Mouse (Mus musculus): ENCODE measurements around the gene Greb1. TPM values are rescaled to one million over a fixed set of nuclear protein-coding genes. Genes with fewer than 3 reads are reported as not detected.

The Greb1 gene
- polyA plus RNA-seq, 1 experiment, result not detected

DNA sequence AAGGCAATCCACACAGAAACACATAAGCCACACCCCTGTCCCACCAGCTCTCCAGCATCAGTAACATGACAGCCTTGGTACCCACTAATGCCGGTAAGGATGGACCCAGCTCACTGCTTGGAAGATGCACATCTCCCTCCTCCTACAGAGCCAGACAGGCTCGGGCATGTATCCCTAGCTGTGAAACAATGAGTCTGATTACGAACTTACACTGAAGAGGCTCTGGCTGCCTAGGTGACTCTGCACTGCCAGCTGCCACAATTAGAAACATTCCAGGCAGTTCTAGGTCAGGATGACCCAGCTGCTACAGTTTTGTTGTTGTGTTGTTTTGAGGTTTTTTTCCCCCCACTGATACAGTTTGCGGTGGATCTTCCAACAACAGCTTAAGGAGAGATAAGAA is 40.4 kb downstream of the Greb1 start:
- H3K4me1 ChIP-seq (ENCODE audit: control insufficient read depth, insufficient read depth, insufficient read length, low read length), result no peaks in the 10 kb centered on the region
- H3K27ac ChIP-seq (replicated peaks; ENCODE audit: low read depth, low read length), result no peak overlapping the region
- no peak overlapping the region for H3K4me3 ChIP-seq (ENCODE audit: insufficient read depth, low read depth, low read length)

DNA sequence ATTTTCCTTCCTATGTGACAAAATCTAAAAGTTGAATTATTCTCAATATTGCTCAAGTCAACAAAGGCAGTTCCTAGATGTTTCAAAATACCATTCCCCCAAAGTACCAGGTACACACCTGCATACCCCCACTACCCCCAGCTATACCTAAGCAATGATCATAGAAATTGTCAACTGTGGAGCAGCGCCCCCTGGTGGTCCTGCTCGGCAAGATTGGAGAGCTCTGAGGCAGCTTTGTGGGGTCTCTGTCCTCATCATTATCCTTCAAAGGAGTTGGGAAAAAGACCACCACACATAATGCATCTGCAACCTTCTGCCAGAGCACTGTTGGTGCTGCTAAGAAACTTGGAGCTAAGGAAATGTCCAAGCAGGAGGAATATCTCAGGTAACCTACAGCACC is 46.4 kb downstream of the Greb1 start:
- no peak overlapping the region for H3K4me3 ChIP-seq (ENCODE audit: insufficient read depth, low read depth, low read length)
- no peaks in the 10 kb centered on the region for H3K4me1 ChIP-seq (ENCODE audit: control insufficient read depth, insufficient read depth, insufficient read length, low read length)

DNA sequence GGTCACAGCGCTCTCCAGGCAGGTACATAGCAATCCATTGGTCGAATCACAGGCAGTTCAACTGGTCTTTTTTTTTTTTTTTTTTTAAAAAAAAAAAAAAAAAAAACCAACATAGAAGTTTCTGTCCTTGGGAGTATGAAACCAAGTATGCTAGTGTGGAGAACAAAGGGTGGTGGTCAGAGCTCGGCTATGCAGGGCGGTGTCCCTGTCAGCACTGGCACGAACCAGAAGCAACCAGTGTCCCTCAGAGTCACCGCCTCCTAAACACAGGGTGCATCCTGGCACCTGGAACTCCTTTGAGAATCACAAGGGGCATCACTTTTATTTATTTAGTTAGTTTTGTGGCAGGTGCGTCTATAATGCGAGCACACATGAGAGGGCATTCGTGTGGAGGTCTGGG is 47.1 kb downstream of the Greb1 start:
- H3K4me3 ChIP-seq (ENCODE audit: insufficient read depth, low read depth, low read length), result no peak overlapping the region

More for the DNA sequence above, 46.4 kb downstream of the Greb1 start:
- H3K27ac ChIP-seq (replicated peaks; ENCODE audit: low read depth, low read length), result no peak overlapping the region

DNA sequence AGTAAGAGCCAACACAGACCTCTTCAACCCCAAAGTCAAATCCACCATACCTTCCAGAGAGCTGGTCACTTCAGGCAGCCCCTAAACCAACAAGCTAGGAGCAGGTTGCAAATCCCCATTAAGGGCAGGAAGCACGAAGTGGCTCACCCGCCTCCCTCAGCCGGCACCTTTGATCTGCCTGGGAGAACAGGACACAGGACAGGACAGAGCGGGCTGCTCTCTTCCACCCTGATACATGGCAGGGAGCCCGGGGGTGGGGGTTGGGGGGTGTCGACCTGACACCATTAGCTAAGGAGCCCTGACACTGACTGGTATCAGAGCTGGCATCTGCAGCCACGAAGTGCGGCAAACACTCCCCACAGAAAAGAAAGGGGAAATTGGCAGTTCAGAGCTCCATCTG is 47.6 kb downstream of the Greb1 start:
- H3K4me3 ChIP-seq (ENCODE audit: insufficient read depth, low read depth, low read length), result no peak overlapping the region
- H3K27ac ChIP-seq (replicated peaks; ENCODE audit: low read depth, low read length), result no peak overlapping the region

More for the DNA sequence above, 47.1 kb downstream of the Greb1 start:
- Histone ChIP-seq H3K4me1 (ENCODE audit: control insufficient read depth, insufficient read depth, insufficient read length, low read length) (no peaks in the 10 kb centered on the region), H3K27ac (replicated peaks; ENCODE audit: low read depth, low read length) (no peak overlapping the region)

DNA sequence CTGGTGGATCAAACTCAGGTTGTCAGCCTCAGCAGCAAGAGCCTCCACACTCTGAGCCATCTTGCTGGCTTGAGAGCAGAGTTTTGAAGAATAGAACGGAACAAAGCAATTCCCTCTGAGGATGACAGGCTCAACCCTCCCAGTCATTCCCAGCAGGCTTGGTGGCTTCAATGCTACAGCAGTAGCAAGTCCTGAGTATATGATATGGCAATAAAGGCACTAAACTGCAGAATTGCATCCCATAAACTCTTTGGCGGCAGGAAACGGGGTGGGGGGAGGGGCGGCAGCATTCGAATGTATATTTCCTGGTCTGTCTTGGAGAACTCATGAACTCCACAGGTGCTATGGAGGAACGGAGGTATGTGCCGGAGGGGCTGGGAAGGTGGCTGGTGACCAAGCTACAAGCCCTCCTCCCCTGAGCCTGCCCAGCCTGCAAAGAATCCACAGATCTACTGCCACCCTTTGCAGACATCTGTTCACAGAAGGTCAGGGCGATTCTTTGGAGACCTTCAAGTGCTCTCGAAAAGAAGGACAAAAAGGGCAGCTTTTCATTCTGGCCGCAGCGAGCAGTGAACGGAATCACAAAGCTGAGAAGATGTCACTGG is 48.3 kb downstream of the Greb1 start:
- H3K4me1 ChIP-seq (ENCODE audit: control insufficient read depth, insufficient read depth, insufficient read length, low read length), result no peaks in the 10 kb centered on the region
- no peak overlapping the region for H3K27ac ChIP-seq (replicated peaks; ENCODE audit: low read depth, low read length)
- H3K4me3 ChIP-seq (ENCODE audit: insufficient read depth, low read depth, low read length), result no peak overlapping the region

More for the DNA sequence above, 47.6 kb downstream of the Greb1 start:
- no peaks in the 10 kb centered on the region for H3K4me1 ChIP-seq (ENCODE audit: control insufficient read depth, insufficient read depth, insufficient read length, low read length)

DNA sequence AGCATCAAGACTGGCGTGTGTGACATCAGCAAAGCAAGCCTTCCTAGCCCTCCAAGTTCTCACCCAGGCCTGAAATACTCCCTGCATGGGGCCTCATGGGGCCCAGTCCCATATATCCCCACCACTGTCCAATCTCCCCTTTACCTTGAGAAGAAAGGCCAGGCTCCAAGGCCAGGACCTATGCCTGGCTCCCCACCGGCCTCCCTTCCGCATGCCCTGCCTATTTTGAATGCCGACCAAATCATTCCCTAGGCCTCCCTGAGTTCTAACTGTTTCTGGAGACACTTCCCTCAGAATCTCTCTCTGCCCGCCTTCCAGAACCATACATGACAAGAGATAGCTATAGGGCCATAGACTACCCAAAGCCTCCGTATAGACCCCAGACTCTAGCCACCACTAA is 49.1 kb downstream of the Greb1 start:
- H3K27ac ChIP-seq (replicated peaks; ENCODE audit: low read depth, low read length), result no peak overlapping the region
- H3K4me3 ChIP-seq (ENCODE audit: insufficient read depth, low read depth, low read length), result no peak overlapping the region
- no peaks in the 10 kb centered on the region for H3K4me1 ChIP-seq (ENCODE audit: control insufficient read depth, insufficient read depth, insufficient read length, low read length)

DNA sequence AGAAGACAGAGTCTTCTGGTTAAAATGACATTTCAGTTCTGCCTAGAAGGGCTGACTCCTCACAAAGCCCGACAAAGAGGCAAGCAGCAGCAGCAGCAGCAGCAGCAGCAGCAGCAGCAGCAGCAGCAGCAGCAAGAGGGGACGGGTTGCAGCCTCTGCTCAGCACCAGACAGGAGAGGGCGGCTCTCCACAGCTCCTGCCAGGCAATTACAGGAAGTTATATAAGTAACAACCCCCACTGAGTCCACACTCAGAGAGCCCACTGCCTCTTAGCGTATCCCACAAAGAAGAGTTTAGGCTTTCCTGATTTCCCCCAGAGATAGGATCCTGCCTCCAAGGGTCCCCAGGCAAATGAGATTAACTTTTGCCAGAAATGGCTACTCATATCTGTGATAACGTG is 60.6 kb downstream of the Greb1 start:
- Histone ChIP-seq H3K4me1 (ENCODE audit: control insufficient read depth, insufficient read depth, insufficient read length, low read length) (no peaks in the 10 kb centered on the region), H3K4me3 (ENCODE audit: insufficient read depth, low read depth, low read length) (no peak overlapping the region), H3K27ac (replicated peaks; ENCODE audit: low read depth, low read length) (no peak overlapping the region)

DNA sequence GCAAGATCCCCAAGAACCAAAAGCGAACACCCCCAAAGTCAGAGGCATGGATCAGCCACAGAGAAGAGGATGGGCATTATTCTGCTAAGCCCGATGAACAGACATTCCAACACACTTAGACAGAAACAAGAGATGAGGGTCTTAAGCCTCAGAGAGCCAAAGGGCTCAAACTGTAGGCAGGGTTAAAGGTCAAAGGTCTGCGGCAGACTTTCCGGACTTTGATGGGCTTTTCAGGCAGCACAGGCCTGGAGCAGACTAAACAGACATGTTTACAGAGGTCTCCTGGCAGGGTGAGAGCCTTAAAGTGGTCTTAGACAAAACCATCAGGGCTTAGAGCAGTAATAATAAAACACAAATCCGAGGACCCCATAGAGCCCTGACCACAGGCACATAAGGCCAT is 63.4 kb downstream of the Greb1 start:
- H3K27ac ChIP-seq (replicated peaks; ENCODE audit: low read depth, low read length), result no peak overlapping the region
- no peak overlapping the region for H3K4me3 ChIP-seq (ENCODE audit: insufficient read depth, low read depth, low read length)
- no peaks in the 10 kb centered on the region for H3K4me1 ChIP-seq (ENCODE audit: control insufficient read depth, insufficient read depth, insufficient read length, low read length)

DNA sequence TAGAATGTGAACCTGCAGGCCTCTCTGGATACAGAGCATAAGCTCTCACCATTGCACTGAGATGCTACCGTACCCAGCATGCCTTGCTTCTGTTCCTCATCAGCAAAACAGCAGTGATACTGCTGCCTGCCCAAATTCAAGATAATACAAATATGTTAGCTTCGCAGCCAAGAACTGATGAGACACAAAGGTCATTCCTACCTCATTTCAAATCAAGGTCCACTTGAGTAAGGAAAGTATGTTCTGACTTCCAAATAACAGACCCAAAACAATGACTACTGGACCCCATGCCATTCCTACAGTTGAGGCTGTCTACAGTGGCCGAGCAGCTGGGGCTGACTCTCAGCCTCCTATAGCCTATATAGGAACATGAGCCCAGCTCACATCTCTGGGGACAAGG is 66.0 kb downstream of the Greb1 start:
- no peaks in the 10 kb centered on the region for H3K4me1 ChIP-seq (ENCODE audit: control insufficient read depth, insufficient read depth, insufficient read length, low read length)
- H3K27ac ChIP-seq (replicated peaks; ENCODE audit: low read depth, low read length), result no peak overlapping the region
- no peak overlapping the region for H3K4me3 ChIP-seq (ENCODE audit: insufficient read depth, low read depth, low read length)

DNA sequence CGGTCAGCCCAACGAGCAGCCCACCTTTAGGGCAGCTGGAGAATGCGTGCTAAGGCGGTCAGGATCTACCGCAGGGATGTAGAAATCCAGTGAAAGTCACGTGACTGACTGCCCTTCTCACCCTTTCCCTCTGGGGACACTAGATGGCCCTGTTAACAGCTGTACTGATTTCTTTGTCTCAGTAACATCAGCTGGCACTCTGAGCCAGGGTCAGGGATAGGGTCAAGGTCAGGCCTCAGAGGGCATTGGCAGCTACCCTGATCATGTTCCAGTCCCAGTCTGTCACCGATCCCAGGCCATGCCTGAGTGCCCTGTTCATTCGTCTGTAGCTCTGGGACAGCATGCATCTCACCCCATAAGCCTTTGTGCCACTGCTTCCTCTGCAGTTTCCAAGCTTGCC is 66.7 kb downstream of the Greb1 start:
- no peak overlapping the region for H3K4me3 ChIP-seq (ENCODE audit: insufficient read depth, low read depth, low read length)
- no peak overlapping the region for H3K27ac ChIP-seq (replicated peaks; ENCODE audit: low read depth, low read length)
- no peaks in the 10 kb centered on the region for H3K4me1 ChIP-seq (ENCODE audit: control insufficient read depth, insufficient read depth, insufficient read length, low read length)

DNA sequence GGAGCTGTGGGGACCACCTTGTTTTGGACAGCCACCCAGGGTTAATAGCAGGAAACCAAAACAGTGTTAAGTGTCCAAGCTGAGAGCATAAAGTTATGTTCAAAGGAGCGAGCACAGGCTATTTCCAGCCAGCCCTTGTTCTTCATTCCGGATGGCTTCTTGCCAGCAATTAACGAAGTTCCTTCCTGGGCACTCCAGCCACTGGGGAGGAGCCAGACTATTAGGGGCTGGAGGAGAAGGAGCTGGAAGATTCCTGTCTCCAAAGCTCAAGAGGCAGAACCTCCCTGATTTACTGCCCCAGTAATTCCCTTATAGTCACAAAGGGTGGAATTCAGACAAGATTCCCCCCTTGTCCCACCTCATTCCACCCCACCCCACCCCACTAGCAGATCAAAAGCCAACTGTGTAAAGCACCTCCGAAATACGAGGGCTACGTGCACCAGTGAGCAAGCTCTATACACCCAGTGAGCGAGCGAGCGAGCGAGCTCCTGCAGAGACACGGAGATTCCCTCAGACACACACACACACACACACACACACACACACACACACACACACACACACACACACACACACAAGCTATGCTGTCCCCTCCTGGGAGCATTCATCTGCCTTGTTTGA is 69.5 kb downstream of the Greb1 start:
- H3K4me3 ChIP-seq (ENCODE audit: insufficient read depth, low read depth, low read length), result no peak overlapping the region
- H3K4me1 ChIP-seq (ENCODE audit: control insufficient read depth, insufficient read depth, insufficient read length, low read length), result no peaks in the 10 kb centered on the region
- no peak overlapping the region for H3K27ac ChIP-seq (replicated peaks; ENCODE audit: low read depth, low read length)

DNA sequence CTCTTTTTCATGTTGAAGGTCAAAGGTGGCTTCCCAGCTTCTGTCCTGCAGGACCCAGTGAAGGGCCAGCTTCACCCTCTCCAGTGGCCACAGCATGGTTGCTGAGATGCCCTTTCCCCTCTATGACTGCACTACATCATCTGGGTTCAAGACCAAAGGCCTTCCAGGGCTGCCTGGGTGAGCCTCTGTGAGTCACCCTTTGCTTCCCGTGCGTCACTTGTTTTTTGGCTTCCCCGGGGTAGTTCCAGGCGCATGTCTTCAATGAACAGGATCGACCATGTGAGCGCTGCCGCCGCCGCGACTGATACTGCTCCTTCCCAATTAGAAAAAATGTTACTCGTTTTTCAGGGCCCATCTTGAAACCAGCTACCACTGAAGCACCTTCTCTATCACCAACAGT is 70.5 kb downstream of the Greb1 start:
- Histone ChIP-seq H3K27ac (replicated peaks; ENCODE audit: low read depth, low read length) (no peak overlapping the region), H3K4me1 (ENCODE audit: control insufficient read depth, insufficient read depth, insufficient read length, low read length) (no peaks in the 10 kb centered on the region), H3K4me3 (ENCODE audit: insufficient read depth, low read depth, low read length) (no peak overlapping the region)

DNA sequence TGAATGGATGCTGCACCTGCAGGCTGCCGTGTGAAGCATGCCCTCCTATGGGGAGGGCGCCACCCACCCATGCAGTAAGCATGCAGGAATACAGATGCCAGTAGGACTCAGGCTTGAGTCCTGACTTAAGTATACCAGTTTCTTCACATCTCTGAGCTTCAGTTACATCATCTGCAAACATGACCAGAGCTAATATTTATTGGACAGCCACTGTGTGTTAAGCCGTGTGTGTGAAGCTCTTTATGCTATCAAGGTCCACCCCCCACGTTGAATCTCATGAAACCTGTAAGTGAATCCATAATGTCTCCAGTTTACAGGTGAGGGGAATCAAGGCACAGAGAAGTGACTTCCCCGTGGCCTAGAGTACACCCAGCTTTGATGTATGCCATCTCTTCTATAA is 72.5 kb downstream of the Greb1 start:
- Histone ChIP-seq H3K27ac (replicated peaks; ENCODE audit: low read depth, low read length) (no peak overlapping the region), H3K4me1 (ENCODE audit: control insufficient read depth, insufficient read depth, insufficient read length, low read length) (no peaks in the 10 kb centered on the region), H3K4me3 (ENCODE audit: insufficient read depth, low read depth, low read length) (no peak overlapping the region)

DNA sequence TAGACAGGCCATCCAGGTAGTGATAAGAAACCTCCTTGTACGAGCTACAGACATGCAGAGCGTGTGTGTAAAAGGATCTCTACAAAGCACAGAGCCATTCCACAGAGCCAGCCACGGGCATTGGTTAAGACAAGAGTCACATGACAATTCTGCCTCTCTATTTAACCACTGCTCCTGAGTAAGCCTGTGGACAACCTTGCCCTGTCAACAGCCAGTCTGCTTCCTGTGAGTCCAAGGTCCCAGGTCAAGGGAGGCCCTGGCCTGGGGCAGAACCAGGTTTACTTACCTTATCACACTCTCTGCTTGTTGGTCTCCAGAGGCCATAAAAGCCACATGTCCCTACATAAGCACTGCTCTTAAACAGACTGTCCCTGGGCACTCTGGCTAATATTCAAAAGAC is 74.5 kb downstream of the Greb1 start:
- Histone ChIP-seq H3K27ac (replicated peaks; ENCODE audit: low read depth, low read length) (no peak overlapping the region), H3K4me1 (ENCODE audit: control insufficient read depth, insufficient read depth, insufficient read length, low read length) (no peaks in the 10 kb centered on the region), H3K4me3 (ENCODE audit: insufficient read depth, low read depth, low read length) (no peak overlapping the region)

DNA sequence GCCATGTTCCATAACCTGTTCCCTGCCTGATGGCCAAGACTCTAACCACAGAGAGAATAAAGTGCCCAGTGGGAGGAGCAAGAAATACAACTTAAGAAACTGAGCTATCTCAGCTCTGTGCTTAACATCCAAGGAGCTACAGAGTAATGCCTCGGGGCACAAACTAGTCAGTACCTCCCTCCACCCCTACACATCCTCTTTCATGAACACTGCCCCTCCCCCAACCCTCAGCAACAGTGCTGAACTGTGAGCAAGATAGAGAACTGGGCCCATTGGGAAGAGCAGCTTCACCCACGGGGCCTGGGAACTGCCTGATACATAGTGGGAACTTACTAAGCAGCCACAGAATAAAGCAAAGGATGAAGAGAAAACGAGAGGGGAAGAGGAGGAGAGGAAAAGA is 77.1 kb downstream of the Greb1 start:
- Histone ChIP-seq H3K4me1 (ENCODE audit: control insufficient read depth, insufficient read depth, insufficient read length, low read length) (no peaks in the 10 kb centered on the region), H3K27ac (replicated peaks; ENCODE audit: low read depth, low read length) (no peak overlapping the region), H3K4me3 (ENCODE audit: insufficient read depth, low read depth, low read length) (no peak overlapping the region)

DNA sequence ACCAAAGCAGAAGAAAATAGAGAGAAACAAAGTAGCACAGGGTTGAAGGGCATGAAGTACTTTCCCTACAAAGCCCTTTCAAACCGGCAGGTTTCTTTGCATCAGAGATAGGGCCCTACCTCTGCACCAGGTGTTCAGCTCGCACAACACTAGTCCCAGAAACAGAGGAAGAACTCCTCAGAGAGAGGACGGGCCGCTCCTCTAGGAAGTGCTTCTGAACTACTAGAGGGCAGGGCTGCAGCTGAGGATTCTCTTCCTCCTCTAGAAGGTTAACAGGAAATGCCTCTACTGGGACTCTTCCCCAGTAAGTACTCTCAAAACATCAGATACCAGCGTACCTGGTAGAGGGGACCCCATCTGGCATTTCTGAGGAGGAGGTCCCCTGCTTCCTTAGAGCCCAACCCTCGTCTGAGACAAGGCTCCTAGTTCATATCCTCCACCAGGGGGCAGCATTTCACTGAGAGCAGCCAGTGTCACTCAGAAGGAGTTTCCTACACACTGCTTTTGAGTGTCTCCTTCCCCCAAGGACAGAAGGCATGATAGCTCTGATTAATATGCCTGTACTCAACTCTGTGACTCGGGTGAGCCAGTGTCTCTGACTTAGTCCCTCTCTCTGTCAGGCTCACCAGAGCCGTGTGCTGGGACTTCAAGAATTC is 81.9 kb downstream of the Greb1 start:
- Histone ChIP-seq H3K27ac (replicated peaks; ENCODE audit: low read depth, low read length) (no peak overlapping the region), H3K4me1 (ENCODE audit: control insufficient read depth, insufficient read depth, insufficient read length, low read length) (no peaks in the 10 kb centered on the region), H3K4me3 (ENCODE audit: insufficient read depth, low read depth, low read length) (no peak overlapping the region)

All from brown adipose tissue, adult 24 weeks (tissue).